Mouse (Mus musculus): Measurements from ENCODE around the gene Acoxl. TPM values are rescaled to one million over a fixed set of nuclear protein-coding genes. Genes with fewer than 3 reads are reported as not detected.
A peak's percentile ranks its signal among the peaks of the same experiment; 100 is the strongest.

Gene Acoxl
- total RNA-seq, 2 experiments from 2014 or later: not detected

GRCm38 (mm10) chr2:127929939-127930715 is 91.5 kb downstream of the Acoxl start:
- intact Hi-C loops (cut with DNase I): no loop called here
- DNase-seq (ENCODE audit: low spot score in 2 of 2): no peak

DNA sequence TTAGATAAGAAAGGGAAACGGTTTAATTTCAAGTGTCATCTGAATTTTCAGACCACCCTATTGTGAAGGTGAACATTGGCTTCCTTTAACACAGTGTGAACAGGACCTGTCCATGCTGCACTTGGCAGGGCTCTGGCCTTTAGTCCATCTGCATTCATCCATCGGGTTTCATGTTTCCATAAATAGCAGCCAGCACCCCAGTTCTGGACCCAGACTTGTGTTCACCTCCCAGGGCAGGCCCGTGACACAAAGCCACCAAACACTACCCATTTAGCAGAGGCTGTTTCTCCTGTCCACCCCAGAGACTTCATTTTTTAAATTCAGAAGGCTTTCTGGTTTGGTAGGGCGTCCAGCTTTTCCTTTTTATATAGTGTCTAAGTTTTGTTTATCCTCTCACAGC is 92.9 kb downstream of the Acoxl start:
- intact Hi-C loops (cut with DNase I): no loop called here
- DNase-seq (ENCODE audit: low spot score in 2 of 2): no peak

DNA sequence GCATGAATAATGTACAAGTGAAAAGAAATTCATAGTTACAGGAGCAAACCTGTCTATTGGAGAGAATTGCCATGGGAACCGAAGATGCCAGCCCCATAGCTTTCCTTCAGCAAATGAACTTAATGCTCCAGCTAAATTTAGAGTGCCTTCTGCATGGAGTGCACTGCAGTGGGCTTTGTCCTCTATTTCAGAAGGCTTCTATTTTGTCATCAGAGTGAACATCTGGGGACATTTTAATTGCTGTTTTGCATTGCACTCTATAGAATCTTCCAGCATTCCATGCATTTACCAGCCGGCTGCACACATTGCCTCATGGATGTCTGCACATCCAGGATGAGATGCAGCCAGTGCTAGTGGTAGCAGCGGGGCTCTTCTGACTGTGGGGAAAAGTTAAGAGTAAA is 94.9 kb downstream of the Acoxl start:
- intact Hi-C loops (cut with DNase I): no loop called here
- DNase-seq (ENCODE audit: low spot score in 2 of 2): peak; percentile 22 to 64

- intact Hi-C loops (cut with DNase I): no loop called here
- no peak for DNase-seq (ENCODE audit: low spot score in 2 of 2)
These were observed 98.4 kb downstream of the Acoxl start for GRCm38 (mm10) chr2:127937079-127937478.

GRCm38 (mm10) chr2:127939206-127939605 is 100.5 kb downstream of the Acoxl start:
- no peak for DNase-seq (ENCODE audit: low spot score in 2 of 2)
- intact Hi-C loops (cut with DNase I): no loop called here

- DNase-seq (ENCODE audit: low spot score in 2 of 2): peak; percentile 27 to 47
- intact Hi-C loops (cut with DNase I): no loop called here
These were observed 121.9 kb downstream of the Acoxl start for GRCm38 (mm10) chr2:127960579-127960978.

- DNase-seq (ENCODE audit: low spot score in 2 of 2): peak; percentile 32 to 41
- intact Hi-C loops (cut with DNase I): no loop called here
These were observed 122.5 kb downstream of the Acoxl start for GRCm38 (mm10) chr2:127961154-127961553.

- DNase-seq (ENCODE audit: low spot score in 2 of 2): peak; percentile 51 to 70
- intact Hi-C loops (cut with DNase I): no loop called here
These were observed 123.2 kb downstream of the Acoxl start for GRCm38 (mm10) chr2:127961802-127962433.

DNA sequence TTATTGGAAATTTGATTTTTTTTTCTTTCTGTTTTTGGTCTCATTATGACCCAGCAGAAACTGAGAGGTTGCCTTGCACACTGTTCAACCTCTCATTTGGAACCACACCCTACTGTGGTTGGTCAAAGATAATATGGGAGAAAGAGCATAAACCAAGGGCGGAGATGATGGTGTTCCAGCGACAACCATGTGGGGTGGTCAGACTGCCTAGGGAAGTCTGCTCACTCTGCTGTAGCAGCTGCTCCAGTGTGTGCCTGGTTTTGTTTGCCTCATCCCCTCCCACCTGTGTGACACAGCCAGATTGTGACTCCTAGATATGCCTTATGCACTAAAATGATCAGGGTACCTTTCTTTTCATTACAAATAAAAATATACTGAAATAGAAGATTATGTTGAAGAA is 130.3 kb downstream of the Acoxl start:
- intact Hi-C loops (cut with DNase I): no loop called here
- DNase-seq (ENCODE audit: low spot score in 2 of 2): no peak

DNA sequence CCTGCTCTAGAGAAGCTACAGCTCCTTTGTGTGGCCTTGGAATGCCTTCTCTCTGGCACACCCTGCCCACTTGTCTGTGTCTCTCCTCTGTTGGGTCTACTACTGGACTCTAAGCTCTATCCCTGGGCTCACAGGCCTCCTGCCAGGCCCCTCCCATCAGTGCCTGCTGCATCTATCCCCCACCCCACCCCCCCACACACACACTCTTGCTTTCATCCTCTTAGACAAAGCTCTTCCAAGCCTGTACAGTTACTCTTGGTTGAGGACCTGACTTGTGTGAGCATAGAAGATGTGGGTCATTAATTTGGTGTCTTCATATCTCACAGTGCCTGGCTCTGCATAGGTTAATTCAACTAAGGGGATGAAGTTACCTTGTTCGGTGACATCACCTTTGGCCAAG is 137.6 kb downstream of the Acoxl start:
- intact Hi-C loops (cut with DNase I): no loop called here
- no peak for DNase-seq (ENCODE audit: low spot score in 2 of 2)

DNA sequence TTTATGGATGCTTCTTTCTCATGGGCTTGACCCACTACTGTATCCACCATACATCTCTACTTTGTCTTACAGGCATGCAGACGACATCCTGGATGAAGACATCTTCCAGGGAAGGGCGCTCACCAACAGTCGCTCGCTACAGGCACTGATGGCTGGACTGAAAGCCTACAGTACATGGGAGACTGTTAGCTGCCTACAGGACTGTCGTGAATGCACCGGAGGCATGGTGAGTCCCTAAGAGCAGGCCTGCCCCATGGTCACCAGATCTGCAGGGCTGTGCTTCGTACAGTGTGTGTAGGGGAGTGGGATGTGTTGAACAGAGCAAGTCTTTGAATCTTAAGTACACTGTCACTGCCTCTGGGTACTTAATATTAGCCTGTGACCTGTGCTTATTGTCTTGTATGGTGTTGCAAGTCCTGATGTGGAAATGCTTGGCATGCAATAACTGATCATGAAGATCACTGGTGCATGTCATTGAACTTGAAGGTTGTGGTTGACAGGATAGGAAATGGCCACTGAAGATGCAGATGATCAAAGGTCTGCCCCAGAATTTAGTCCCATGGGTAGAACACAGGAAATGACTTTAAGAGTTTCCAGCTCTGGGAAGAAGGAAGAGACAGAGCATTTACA is 140.0 kb downstream of the Acoxl start:
- intact Hi-C loops (cut with DNase I): no loop called here
- no peak for DNase-seq (ENCODE audit: low spot score in 2 of 2)

DNA sequence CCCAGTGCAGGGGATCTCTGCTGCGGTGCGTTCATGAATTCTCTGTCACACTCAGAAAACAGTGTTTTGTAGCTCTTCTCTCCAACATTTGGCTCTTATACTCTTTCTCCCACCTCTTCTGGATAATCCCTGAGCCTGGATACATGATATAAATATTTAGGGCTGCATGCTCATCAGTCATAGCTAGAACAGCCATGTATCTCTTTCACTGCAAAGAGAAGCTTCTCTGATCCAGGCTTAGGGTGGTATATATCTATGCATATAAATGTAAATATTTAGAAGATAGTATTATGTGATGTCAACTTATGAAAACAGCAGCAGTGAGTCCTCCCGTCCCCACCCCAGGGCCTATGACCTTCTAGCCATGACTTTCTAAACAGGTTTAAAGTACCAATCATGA is 143.9 kb downstream of the Acoxl start:
- intact Hi-C loops (cut with DNase I): no loop called here

GRCm38 (mm10) chr2:127983301-127983700 is 144.6 kb downstream of the Acoxl start:
- intact Hi-C loops (cut with DNase I): no loop called here
- DNase-seq (ENCODE audit: low spot score in 2 of 2): peak in 1 of 2 experiments; percentile 26

More for the DNA sequence above, 143.9 kb downstream of the Acoxl start:
- DNase-seq (ENCODE audit: low spot score in 2 of 2): no peak

DNA sequence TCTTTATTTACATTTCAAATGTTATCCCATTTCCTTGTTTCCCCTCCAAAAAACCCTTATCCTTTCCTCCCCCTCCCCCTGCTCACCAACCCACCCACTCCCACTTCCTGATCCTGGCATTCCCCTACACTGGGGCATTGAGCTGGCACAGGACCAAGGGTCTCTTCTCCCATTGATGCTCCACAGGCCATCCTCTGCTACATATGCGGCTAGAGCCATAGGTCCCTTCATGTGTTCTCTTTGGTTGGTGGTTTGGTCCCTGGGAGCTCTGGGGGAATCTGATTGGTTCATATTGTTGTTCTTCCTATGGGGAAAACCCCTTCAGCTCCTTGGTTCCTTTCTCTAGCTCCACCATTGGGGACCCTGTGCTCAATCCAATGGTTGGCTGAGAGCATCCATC is 145.3 kb downstream of the Acoxl start:
- DNase-seq (ENCODE audit: low spot score in 2 of 2): no peak
- intact Hi-C loops (cut with DNase I): no loop called here

GRCm38 (mm10) chr2:127987706-127988105 is 149.0 kb downstream of the Acoxl start:
- no peak for DNase-seq (ENCODE audit: low spot score in 2 of 2)
- intact Hi-C loops (cut with DNase I): no loop called here

GRCm38 (mm10) chr2:127990856-127991479 is 152.3 kb downstream of the Acoxl start:
- intact Hi-C loops (cut with DNase I): no loop called here
- DNase-seq (ENCODE audit: low spot score in 2 of 2): peak in 1 of 2 experiments; percentile 12

DNA sequence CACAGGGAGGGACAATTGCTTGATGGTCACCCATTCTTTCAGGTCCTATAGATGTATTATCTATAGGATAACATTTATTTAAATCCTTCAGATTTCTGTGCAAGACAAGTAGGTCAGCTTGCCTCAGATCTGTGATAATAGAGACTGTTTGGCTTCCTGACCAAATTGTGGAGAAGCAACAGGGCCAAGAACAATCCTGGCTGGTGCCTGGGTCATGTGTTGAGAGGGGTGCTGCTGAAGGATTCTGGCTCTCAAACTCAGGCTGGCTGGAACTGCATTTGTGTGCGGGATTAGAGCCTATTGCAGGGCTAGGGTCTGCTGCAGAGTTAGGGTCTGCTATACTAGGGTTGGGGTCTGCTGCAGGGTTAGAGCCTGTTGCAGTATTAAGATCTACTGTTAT is 153.0 kb downstream of the Acoxl start:
- no peak for DNase-seq (ENCODE audit: low spot score in 2 of 2)
- intact Hi-C loops (cut with DNase I): no loop called here

DNA sequence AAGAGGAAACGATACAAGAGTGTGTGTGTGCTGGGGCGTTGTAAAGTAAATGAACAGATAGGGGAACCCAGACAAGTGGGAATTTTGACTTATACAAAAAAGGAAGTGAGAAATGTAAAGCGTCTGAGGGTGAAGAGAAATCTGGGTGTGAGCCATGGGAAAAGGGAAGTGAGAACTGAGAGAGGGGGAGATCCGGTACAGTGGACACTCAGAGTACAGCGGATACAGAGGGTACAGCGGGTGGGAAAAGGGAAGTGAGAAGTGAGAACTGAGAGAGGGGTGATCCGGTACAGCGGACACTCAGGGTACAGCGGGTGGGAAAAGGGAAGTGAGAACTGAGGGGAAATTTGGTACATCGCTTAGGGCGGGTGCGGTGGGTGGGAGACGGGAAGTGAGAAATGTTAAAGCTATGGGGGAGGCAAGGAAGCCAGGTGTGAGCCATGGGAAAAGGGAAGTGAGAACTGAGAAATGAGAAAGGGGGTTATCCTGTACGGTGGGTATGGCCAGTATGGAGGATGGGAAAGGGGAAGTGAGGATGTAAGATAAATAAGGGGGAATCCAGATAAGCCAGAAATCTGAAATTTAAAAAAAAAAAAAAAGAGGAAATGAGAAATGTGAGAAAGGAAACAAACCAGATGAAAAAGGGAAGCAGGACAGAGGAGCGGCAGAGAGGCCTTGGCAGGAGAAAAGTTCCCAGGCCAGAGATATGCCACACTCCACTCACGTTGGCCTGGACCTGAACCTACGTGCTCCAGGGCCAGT is 170.2 kb downstream of the Acoxl start:
- no peak for DNase-seq (ENCODE audit: low spot score in 2 of 2)
- intact Hi-C loops (cut with DNase I): no loop called here

DNA sequence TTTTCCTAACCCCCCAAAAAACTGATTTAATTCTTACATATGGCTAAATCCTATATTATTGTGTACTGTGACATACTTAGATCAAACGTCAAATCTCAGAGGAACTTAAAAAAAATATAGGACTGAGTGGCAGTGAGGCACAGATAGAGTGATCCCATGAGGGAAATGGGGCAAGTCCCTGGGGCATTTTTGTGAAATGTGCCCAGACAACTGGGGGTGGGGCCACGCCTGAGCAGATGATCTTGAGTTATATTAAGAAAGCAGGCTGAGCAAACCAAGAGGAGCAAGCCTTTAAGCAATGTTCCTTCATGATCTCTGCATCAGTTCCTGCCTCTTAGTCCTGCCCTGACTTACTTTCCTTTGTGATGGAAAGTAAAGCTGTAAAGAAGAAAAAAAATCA is 175.9 kb downstream of the Acoxl start:
- no peak for DNase-seq (ENCODE audit: low spot score in 2 of 2)
- intact Hi-C loops (cut with DNase I): no loop called here

- DNase-seq (ENCODE audit: low spot score in 2 of 2): no peak
- intact Hi-C loops (cut with DNase I): no loop called here
These were observed 176.9 kb downstream of the Acoxl start for GRCm38 (mm10) chr2:128015602-128016001.

Data from left cerebral cortex, postnatal 25 days (tissue).